Mouse (Mus musculus) liver, embryonic 14.5 days (tissue): ENCODE measurements at regions not wholly inside any gene's neighbourhood (a gene's known extent, or its start where the extent isn't known, plus 50 kb on each side); places are given as distances from the start of the nearest gene placed in this dataset.

ENCODE experiments used
- CTCF ChIP-seq: IDR thresholded peaks from 2 replicates; pipeline ENCODE4 v1.5.1; 2016; ENCODE audit warnings: antibody characterized with exemption, low read depth, control low read depth
- EP300 ChIP-seq: IDR thresholded peaks from 2 replicates; pipeline ENCODE4 v1.6.1; 2016; ENCODE audit warnings: antibody characterized with exemption, low read depth

DNA sequence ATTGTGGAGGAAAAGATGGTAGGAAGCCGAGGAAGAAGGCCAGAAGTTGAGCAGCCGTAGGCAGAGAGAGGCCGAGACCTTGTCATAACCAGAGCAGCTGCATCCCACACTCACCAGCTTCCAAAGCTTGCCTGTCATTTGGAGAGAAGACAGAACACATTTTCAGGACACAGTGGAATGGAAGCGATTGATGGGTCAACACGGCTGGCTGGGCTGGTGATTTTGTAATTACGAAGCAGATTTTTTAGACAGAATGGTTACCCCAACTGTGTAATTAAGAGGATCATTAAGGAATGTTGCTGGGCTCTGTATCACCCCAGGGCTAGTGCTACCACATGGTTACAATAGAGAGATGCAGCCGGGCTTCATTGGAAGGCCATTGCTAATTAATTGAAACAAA lies 76.8 kb upstream of the Chchd3 start:
- TF ChIP-seq CTCF (no peak), EP300 (no peak)
